Mouse (Mus musculus): Measurements from ENCODE around the gene Mucl3. TPM values are rescaled to one million over a fixed set of nuclear protein-coding genes. Genes with fewer than 3 reads are reported as not detected.

Gene Mucl3
- total and polyA plus RNA-seq, 3 experiments: 0.16 TPM; not detected in 2

DNA sequence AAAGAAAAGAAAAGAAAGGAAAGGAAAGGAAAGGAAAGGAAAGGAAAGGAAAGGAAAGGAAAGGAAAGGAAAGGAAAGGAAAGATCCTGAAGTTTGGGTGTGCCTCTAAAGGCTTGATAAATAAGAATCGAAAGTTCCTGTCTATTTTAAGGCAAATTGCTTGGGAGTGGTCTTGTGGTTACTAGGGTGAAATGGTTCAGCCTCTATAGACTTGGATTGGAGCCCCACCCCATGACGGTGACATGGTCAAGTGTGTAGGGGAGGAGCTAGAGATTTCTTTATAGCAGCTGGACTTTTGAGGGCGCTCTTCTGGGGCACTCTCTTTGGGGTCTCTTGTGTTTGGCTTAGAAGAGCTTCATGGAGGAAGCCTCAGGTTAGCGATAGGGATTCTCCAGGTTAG is 49.7 kb downstream of the Mucl3 start:
- no peaks in the 10 kb centered on the region for H3K27me3 ChIP-seq (ENCODE audit: insufficient read depth, low read length)
- DNase-seq (ENCODE audit: low spot score): no peak
- ATAC-seq (ENCODE audit: extremely low read depth, insufficient number of reproducible peaks, low FRiP score, poor library complexity, severe bottlenecking): no peak
- TF ChIP-seq GATA2 (IDR thresholded peaks at IDR 0.05; ENCODE audit: borderline replicate concordance, low read depth, low read length): no peak
- TF ChIP-seq TAL1 (conservative IDR thresholded peaks at IDR 0.05; ENCODE audit: low read depth, low read length): no peak
- TF ChIP-seq POLR2AphosphoS5 (IDR thresholded peaks at IDR 0.05; ENCODE audit: insufficient replicate concordance, low read depth, low read length): no peak
- no peak for TF ChIP-seq CTCF (IDR thresholded peaks at IDR 0.05; ENCODE audit: low read depth, low read length)
- no peak for TF ChIP-seq GATA1 (IDR thresholded peaks at IDR 0.05; ENCODE audit: borderline replicate concordance, low read length)
- H3K9me3 ChIP-seq (replicated peaks): no peaks in the 10 kb centered on the region
- H3K4me1 ChIP-seq (ENCODE audit: insufficient read depth, low read depth, low read length): 0 out of 2 replicates have a peak, but pooled peaks cover 4% of the 10 kb centered on the region
- H3K4me3 ChIP-seq (ENCODE audit: low read depth, low read length): no peak overlapping the region
- H3K36me3 ChIP-seq (replicated peaks): no peaks in the 10 kb centered on the region

DNA sequence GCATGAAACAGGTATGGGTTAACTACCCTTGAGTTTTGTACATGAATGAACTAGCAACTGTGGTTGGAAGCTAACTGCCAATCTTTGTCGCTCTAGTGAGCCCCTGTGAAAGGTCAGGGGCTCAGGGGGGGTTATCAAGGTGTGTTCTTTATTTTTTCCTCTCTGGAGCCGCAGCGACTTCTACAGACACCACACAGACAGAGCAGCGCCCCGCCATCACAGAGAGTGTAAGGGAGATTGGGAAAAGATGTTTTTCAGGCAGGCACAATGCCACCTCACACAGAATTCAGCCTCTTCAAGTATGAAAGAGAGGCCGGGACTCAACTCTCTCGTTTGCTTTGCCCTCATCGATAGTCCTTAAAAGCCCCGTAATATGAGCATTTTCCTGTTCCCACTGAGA is 51.4 kb downstream of the Mucl3 start:
- H3K4me3 ChIP-seq (ENCODE audit: low read depth, low read length): no peak overlapping the region
- DNase-seq (ENCODE audit: low spot score) (no peak), ATAC-seq (ENCODE audit: extremely low read depth, insufficient number of reproducible peaks, low FRiP score, poor library complexity, severe bottlenecking) (no peak)
- H3K27me3 ChIP-seq (ENCODE audit: insufficient read depth, low read length): no peaks in the 10 kb centered on the region
- TF ChIP-seq GATA2 (IDR thresholded peaks at IDR 0.05; ENCODE audit: borderline replicate concordance, low read depth, low read length) (no peak), GATA1 (IDR thresholded peaks at IDR 0.05; ENCODE audit: borderline replicate concordance, low read length) (no peak), TAL1 (conservative IDR thresholded peaks at IDR 0.05; ENCODE audit: low read depth, low read length) (no peak), CTCF (IDR thresholded peaks at IDR 0.05; ENCODE audit: low read depth, low read length) (no peak), POLR2AphosphoS5 (IDR thresholded peaks at IDR 0.05; ENCODE audit: insufficient replicate concordance, low read depth, low read length) (no peak)
- no peaks in the 10 kb centered on the region for H3K36me3 ChIP-seq (replicated peaks)
- 0 out of 2 replicates have a peak, but pooled peaks cover 3% of the 10 kb centered on the region for H3K9me3 ChIP-seq (replicated peaks)
- 0 out of 2 replicates have a peak, but pooled peaks cover 4% of the 10 kb centered on the region for H3K4me1 ChIP-seq (ENCODE audit: insufficient read depth, low read depth, low read length)

GRCm38 (mm10) chr17:35591731-35592130 is 51.8 kb downstream of the Mucl3 start:
- H3K9me3 ChIP-seq (replicated peaks): 0 out of 2 replicates have a peak, but pooled peaks cover 3% of the 10 kb centered on the region
- ATAC-seq (ENCODE audit: extremely low read depth, insufficient number of reproducible peaks, low FRiP score, poor library complexity, severe bottlenecking) (no peak), DNase-seq (ENCODE audit: low spot score) (no peak)
- H3K27me3 ChIP-seq (ENCODE audit: insufficient read depth, low read length): no peaks in the 10 kb centered on the region
- no peak for TF ChIP-seq POLR2AphosphoS5 (IDR thresholded peaks at IDR 0.05; ENCODE audit: insufficient replicate concordance, low read depth, low read length)
- TF ChIP-seq GATA1 (IDR thresholded peaks at IDR 0.05; ENCODE audit: borderline replicate concordance, low read length): no peak
- no peak for TF ChIP-seq TAL1 (conservative IDR thresholded peaks at IDR 0.05; ENCODE audit: low read depth, low read length)
- TF ChIP-seq CTCF (IDR thresholded peaks at IDR 0.05; ENCODE audit: low read depth, low read length): no peak
- TF ChIP-seq GATA2 (IDR thresholded peaks at IDR 0.05; ENCODE audit: borderline replicate concordance, low read depth, low read length): no peak
- no peak overlapping the region for H3K4me3 ChIP-seq (ENCODE audit: low read depth, low read length)
- H3K4me1 ChIP-seq (ENCODE audit: insufficient read depth, low read depth, low read length): 0 out of 2 replicates have a peak, but pooled peaks cover 4% of the 10 kb centered on the region
- H3K36me3 ChIP-seq (replicated peaks): no peaks in the 10 kb centered on the region

DNA sequence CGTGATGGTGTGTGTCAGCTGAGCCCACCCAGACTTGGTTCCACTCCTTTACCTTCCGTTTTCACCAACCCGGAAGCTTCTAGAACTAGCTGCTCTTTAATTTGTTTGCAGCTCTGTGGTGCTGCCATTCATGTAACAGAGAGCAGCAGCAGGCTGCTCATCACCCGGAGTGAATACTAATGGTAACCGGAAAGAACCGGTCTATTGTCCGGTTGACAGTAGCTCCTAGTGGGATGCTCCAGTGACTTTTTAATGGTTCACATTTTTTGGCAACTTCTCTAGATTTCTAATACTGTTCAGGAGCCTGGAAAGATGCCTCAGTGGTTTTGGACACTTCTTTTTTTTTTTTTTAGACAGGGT is 52.3 kb downstream of the Mucl3 start:
- Histone ChIP-seq H3K4me3 (ENCODE audit: low read depth, low read length) (no peak overlapping the region), H3K4me1 (ENCODE audit: insufficient read depth, low read depth, low read length) (0 out of 2 replicates have a peak, but pooled peaks cover 4% of the 10 kb centered on the region), H3K9me3 (replicated peaks) (0 out of 2 replicates have a peak, but pooled peaks cover 3% of the 10 kb centered on the region), H3K36me3 (replicated peaks) (no peaks in the 10 kb centered on the region), H3K27me3 (ENCODE audit: insufficient read depth, low read length) (no peaks in the 10 kb centered on the region)
- no peak for DNase-seq (ENCODE audit: low spot score)
- TF ChIP-seq POLR2AphosphoS5 (IDR thresholded peaks at IDR 0.05; ENCODE audit: insufficient replicate concordance, low read depth, low read length) (no peak), GATA1 (IDR thresholded peaks at IDR 0.05; ENCODE audit: borderline replicate concordance, low read length) (no peak), TAL1 (conservative IDR thresholded peaks at IDR 0.05; ENCODE audit: low read depth, low read length) (no peak), CTCF (IDR thresholded peaks at IDR 0.05; ENCODE audit: low read depth, low read length) (no peak), GATA2 (IDR thresholded peaks at IDR 0.05; ENCODE audit: borderline replicate concordance, low read depth, low read length) (no peak)
- no peak for ATAC-seq (ENCODE audit: extremely low read depth, insufficient number of reproducible peaks, low FRiP score, poor library complexity, severe bottlenecking)

- H3K9me3 ChIP-seq (replicated peaks): 0 out of 2 replicates have a peak, but pooled peaks cover 3% of the 10 kb centered on the region
- TF ChIP-seq GATA2 (IDR thresholded peaks at IDR 0.05; ENCODE audit: borderline replicate concordance, low read depth, low read length) (no peak), POLR2AphosphoS5 (IDR thresholded peaks at IDR 0.05; ENCODE audit: insufficient replicate concordance, low read depth, low read length) (no peak), GATA1 (IDR thresholded peaks at IDR 0.05; ENCODE audit: borderline replicate concordance, low read length) (no peak), CTCF (IDR thresholded peaks at IDR 0.05; ENCODE audit: low read depth, low read length) (peak; percentile 96), TAL1 (conservative IDR thresholded peaks at IDR 0.05; ENCODE audit: low read depth, low read length) (no peak)
- ATAC-seq (ENCODE audit: extremely low read depth, insufficient number of reproducible peaks, low FRiP score, poor library complexity, severe bottlenecking) (no peak), DNase-seq (ENCODE audit: low spot score) (peak; percentile 44)
- no peaks in the 10 kb centered on the region for H3K27me3 ChIP-seq (ENCODE audit: insufficient read depth, low read length)
- H3K4me3 ChIP-seq (ENCODE audit: low read depth, low read length): no peak overlapping the region
- 0 out of 2 replicates have a peak, but pooled peaks cover 4% of the 10 kb centered on the region for H3K4me1 ChIP-seq (ENCODE audit: insufficient read depth, low read depth, low read length)
- H3K36me3 ChIP-seq (replicated peaks): no peaks in the 10 kb centered on the region
Measured at GRCm38 (mm10) chr17:35590410-35591218, 52.9 kb downstream of the Mucl3 start.

DNA sequence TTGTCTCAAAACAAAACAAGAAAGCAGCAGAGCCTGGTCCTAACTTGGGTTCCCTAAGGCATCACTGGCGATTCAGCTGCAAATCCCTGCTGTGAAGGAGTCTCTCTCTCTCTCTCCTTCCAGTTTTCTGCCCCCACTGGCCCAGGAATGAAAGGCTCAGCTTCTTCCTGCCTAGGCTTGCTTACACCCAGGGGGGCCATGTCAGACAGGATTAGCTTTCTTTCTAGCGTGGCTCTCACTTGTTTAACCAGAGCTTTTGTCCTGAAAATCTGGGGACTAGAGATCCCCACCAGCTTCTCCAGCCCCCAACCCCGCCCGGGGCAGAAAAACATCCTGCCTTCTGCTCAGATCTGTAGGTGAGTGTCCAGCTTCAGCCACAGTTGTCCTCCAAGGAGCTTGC is 55.1 kb downstream of the Mucl3 start:
- ATAC-seq (ENCODE audit: extremely low read depth, insufficient number of reproducible peaks, low FRiP score, poor library complexity, severe bottlenecking): no peak
- 0 out of 2 replicates have a peak, but pooled peaks cover 3% of the 10 kb centered on the region for H3K9me3 ChIP-seq (replicated peaks)
- H3K4me1 ChIP-seq (ENCODE audit: insufficient read depth, low read depth, low read length): 0 out of 2 replicates have a peak, but pooled peaks cover 4% of the 10 kb centered on the region
- no peaks in the 10 kb centered on the region for H3K36me3 ChIP-seq (replicated peaks)
- H3K27me3 ChIP-seq (ENCODE audit: insufficient read depth, low read length): no peaks in the 10 kb centered on the region
- TF ChIP-seq GATA2 (IDR thresholded peaks at IDR 0.05; ENCODE audit: borderline replicate concordance, low read depth, low read length) (no peak), CTCF (IDR thresholded peaks at IDR 0.05; ENCODE audit: low read depth, low read length) (no peak), POLR2AphosphoS5 (IDR thresholded peaks at IDR 0.05; ENCODE audit: insufficient replicate concordance, low read depth, low read length) (no peak), GATA1 (IDR thresholded peaks at IDR 0.05; ENCODE audit: borderline replicate concordance, low read length) (no peak), TAL1 (conservative IDR thresholded peaks at IDR 0.05; ENCODE audit: low read depth, low read length) (no peak)
- no peak for DNase-seq (ENCODE audit: low spot score)
- no peak overlapping the region for H3K4me3 ChIP-seq (ENCODE audit: low read depth, low read length)

Data from G1E (cell line).